Mouse (Mus musculus): ENCODE results near the gene Ccm2. TPM values are rescaled to one million over a fixed set of nuclear protein-coding genes. Genes with fewer than 3 reads are reported as not detected.

Gene Ccm2
- polyA plus RNA-seq (2014; fragmentation: Nextera tagmentation; extraction: Ambion mirVana), result 93.5 and 93.7 TPM in 2 replicates

DNA sequence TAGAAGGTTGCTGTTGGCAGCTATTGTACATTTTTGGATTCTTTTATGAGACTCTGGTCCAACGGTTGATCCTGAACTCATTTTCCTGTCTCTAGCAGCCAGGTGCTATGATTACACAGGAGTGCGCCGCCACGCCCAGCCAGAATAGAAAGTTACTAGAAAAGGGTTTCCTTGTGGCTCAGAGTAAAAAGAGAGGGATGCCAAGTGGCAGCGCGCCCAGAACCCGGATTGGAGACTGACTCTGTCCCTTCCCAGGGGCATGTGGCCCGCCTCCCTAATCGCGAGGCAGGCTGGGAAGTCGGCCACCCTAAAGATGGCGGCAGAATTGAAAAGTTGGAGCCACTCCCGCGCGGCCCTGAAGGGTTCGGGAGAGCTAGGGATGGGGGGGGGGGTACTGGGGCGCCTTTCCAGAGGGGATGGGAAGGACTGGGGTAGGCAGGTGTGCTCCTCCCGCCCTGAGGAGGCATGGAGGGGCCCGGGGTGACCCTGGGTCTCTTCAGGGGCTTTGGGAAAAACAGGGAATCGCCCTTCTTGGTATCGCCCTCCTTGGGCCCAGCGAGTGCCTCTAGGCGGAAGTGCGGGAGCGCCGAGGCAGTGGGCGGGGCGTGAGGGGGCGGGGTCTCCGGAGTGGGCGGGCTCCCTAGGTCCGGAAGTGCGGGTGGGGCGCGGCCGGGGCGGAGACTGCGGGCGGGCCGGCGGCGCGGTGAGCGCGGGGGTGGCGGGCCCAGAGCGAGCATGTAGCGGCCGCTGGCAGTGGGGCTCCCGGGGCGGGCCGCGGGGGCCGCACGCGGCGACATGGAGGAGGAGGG, at the start of gene Ccm2:
Gene Ccm2, plus strand, starts transcription at position 683 of the 809 bp plus-strand sequence.
- Histone ChIP-seq H3K27ac (replicated peaks; ENCODE audit: low read depth, low read length) (peak within 1 kb of the TSS; percentile 98), H3K9me3 (ENCODE audit: control insufficient read depth, low read length) (no peaks in the 10 kb centered on the region), H3K4me1 (ENCODE audit: control insufficient read depth, insufficient read depth, low read length) (peaks cover 8% of the 10 kb centered on the region), H3K4me3 (ENCODE audit: low read depth, low read length) (peak within 1 kb of the TSS; percentile 79), H3K36me3 (ENCODE audit: control insufficient read depth, insufficient read depth, low read length) (no peaks in the 10 kb centered on the region), H3K9ac (ENCODE audit: low read depth, low read length) (peak within 1 kb of the TSS; percentile 90), H3K27me3 (replicated peaks; ENCODE audit: control insufficient read depth, insufficient read depth, low read length) (no peaks in the 10 kb centered on the region), H3K4me2 (ENCODE audit: low read depth, low read length) (peak within 1 kb of the TSS; percentile 82)
- under 1% methylated on average over 24 of the region's 57 CpGs for WGBS
- ATAC-seq (ENCODE audit: low read depth), result peak; percentile 96
- DNase-seq (ENCODE audit: low spot score), result peak; percentile 98

DNA sequence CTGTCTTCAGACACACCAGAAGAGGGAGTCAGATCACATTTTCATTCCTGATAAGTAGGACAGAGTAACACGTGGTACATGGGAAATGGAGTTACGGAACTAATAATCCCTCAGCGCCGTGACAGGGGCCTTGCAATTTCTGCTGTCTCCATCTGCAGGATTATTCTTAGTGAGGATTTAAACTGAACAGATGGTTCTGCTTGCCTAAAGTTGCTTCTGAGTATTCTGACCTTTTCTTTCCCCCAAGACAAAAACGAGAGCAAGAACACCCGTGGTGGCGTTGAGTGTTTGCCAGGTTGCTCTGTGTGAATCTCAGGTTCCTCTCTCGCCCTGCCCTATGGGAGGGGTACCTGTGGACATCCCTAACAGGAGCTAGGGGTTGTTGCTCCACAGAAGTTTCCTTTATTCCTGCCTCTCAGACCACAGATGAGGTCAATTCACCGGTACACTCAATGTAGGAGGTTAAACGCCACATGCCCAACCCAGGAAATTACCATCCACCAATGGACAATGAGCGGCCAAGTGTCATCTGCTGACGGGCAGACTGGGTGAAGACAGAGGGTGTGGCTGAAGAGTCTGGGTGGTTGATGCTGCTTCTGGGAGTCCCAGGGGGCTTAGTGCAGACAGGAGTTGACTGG, 49.3 kb upstream of the Ccm2 start:
- Histone ChIP-seq H3K9ac (ENCODE audit: low read depth, low read length) (no peak overlapping the region), H3K4me3 (ENCODE audit: low read depth, low read length) (no peak overlapping the region), H3K27ac (replicated peaks; ENCODE audit: low read depth, low read length) (no peak overlapping the region), H3K4me1 (ENCODE audit: control insufficient read depth, insufficient read depth, low read length) (no peaks in the 10 kb centered on the region), H3K27me3 (replicated peaks; ENCODE audit: control insufficient read depth, insufficient read depth, low read length) (no peaks in the 10 kb centered on the region), H3K36me3 (ENCODE audit: control insufficient read depth, insufficient read depth, low read length) (no peaks in the 10 kb centered on the region), H3K4me2 (ENCODE audit: low read depth, low read length) (no peak overlapping the region), H3K9me3 (ENCODE audit: control insufficient read depth, low read length) (no peaks in the 10 kb centered on the region)
- WGBS, result 73% methylated on average over 12 of the region's 12 CpGs
- DNase-seq (ENCODE audit: low spot score), result no peak
- no peak for ATAC-seq (ENCODE audit: low read depth)

DNA sequence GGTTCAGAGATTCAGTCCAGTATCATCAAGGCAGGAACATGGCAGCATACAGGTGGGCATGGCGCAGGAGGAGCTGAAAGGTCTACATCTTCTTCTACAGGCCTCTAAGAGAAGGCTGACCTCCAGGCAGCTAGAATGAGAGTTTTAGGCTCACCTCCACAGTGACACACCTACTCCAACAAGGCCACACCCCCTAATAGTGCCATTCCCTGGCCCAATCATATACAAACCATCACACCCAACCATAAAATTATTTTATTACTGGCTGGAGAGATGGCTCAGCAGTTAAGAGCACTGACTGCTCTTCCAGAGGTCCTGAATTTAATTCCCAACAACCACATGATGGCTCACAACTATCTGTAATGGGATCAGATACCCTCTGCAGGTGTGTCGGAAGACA, 44.2 kb upstream of the Ccm2 start:
- Histone ChIP-seq H3K27ac (replicated peaks; ENCODE audit: low read depth, low read length) (no peak overlapping the region), H3K4me1 (ENCODE audit: control insufficient read depth, insufficient read depth, low read length) (no peaks in the 10 kb centered on the region), H3K4me2 (ENCODE audit: low read depth, low read length) (no peak overlapping the region), H3K27me3 (replicated peaks; ENCODE audit: control insufficient read depth, insufficient read depth, low read length) (no peaks in the 10 kb centered on the region), H3K9me3 (ENCODE audit: control insufficient read depth, low read length) (no peaks in the 10 kb centered on the region), H3K4me3 (ENCODE audit: low read depth, low read length) (no peak overlapping the region), H3K36me3 (ENCODE audit: control insufficient read depth, insufficient read depth, low read length) (no peaks in the 10 kb centered on the region), H3K9ac (ENCODE audit: low read depth, low read length) (no peak overlapping the region)
- WGBS, result 97% methylated on average over 2 of the region's 2 CpGs
- ATAC-seq (ENCODE audit: low read depth) (no peak), DNase-seq (ENCODE audit: low spot score) (no peak)

DNA sequence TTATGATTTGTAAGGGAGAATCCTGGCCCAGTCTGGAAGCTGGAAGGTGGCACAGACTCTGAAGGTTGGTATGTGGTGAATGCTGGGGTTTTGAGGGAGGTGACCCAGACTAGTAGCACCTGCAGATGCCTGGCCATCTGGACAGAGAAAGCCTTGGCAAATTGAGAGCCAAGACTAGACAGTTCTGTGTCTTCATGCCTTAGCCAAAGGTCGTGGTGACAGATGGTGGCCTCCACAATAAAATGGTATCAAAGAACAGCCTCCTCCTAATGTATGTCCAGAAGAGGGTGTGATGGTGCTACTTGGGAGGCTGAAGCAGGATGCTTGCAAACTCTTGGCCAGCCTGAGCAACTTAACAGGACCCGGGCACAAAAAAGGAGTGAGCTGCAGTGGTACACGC, 42.5 kb upstream of the Ccm2 start:
- 66% methylated on average over 3 of the region's 3 CpGs for WGBS
- H3K4me3 ChIP-seq (ENCODE audit: low read depth, low read length), result no peak overlapping the region
- no peak overlapping the region for H3K9ac ChIP-seq (ENCODE audit: low read depth, low read length)
- no peaks in the 10 kb centered on the region for H3K36me3 ChIP-seq (ENCODE audit: control insufficient read depth, insufficient read depth, low read length)
- no peak overlapping the region for H3K27ac ChIP-seq (replicated peaks; ENCODE audit: low read depth, low read length)
- no peak for ATAC-seq (ENCODE audit: low read depth)
- no peaks in the 10 kb centered on the region for H3K4me1 ChIP-seq (ENCODE audit: control insufficient read depth, insufficient read depth, low read length)
- no peaks in the 10 kb centered on the region for H3K9me3 ChIP-seq (ENCODE audit: control insufficient read depth, low read length)
- no peaks in the 10 kb centered on the region for H3K27me3 ChIP-seq (replicated peaks; ENCODE audit: control insufficient read depth, insufficient read depth, low read length)
- DNase-seq (ENCODE audit: low spot score), result no peak
- H3K4me2 ChIP-seq (ENCODE audit: low read depth, low read length), result no peak overlapping the region

DNA sequence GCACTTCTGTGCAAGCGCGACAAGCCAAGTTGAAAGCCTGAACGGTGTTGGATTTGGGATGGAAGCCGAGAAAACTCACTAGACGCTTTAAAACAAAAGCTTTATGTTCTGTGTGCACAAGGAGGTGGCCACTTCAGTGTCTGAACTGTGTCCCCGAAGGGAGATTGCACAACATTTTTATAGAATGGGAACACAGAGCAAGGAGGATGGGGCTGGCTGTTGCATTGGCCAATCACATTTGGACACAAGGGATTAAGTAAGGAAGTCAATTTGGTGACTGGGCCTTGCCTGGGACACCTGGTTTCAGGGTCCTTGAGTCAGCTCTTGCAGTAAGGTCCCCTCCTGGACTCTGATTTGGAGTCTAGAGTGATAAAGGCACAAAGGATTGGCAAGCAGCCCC, 42.0 kb upstream of the Ccm2 start:
- ATAC-seq (ENCODE audit: low read depth) (no peak), DNase-seq (ENCODE audit: low spot score) (no peak)
- Histone ChIP-seq H3K27me3 (replicated peaks; ENCODE audit: control insufficient read depth, insufficient read depth, low read length) (no peaks in the 10 kb centered on the region), H3K36me3 (ENCODE audit: control insufficient read depth, insufficient read depth, low read length) (no peaks in the 10 kb centered on the region), H3K4me2 (ENCODE audit: low read depth, low read length) (no peak overlapping the region), H3K9me3 (ENCODE audit: control insufficient read depth, low read length) (no peaks in the 10 kb centered on the region), H3K9ac (ENCODE audit: low read depth, low read length) (no peak overlapping the region), H3K4me3 (ENCODE audit: low read depth, low read length) (no peak overlapping the region), H3K27ac (replicated peaks; ENCODE audit: low read depth, low read length) (no peak overlapping the region), H3K4me1 (ENCODE audit: control insufficient read depth, insufficient read depth, low read length) (no peaks in the 10 kb centered on the region)
- WGBS, result 84% methylated on average over 6 of the region's 6 CpGs

DNA sequence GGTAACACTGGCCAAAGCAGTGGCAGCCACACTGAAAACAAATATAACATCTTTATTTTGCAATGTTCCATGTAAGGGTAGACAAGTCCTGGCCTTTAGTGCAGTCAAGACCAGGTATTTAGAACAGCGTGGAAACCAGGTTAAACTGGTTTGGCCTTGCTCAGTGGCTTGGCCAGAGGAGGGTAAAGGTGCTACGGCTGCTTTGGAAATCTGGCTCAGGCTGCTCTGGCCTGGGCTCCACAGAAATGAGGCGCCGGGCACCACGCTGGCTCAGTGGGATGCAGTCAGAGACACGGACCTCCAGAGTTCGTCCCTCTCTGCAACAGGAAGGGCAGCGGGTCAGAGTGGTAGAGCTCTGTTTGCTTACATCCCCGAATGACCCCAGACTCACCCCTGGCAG, 40.2 kb upstream of the Ccm2 start:
- DNase-seq (ENCODE audit: low spot score) (no peak), ATAC-seq (ENCODE audit: low read depth) (no peak)
- H3K27me3 ChIP-seq (replicated peaks; ENCODE audit: control insufficient read depth, insufficient read depth, low read length), result no peaks in the 10 kb centered on the region
- H3K9ac ChIP-seq (ENCODE audit: low read depth, low read length), result no peak overlapping the region
- H3K36me3 ChIP-seq (ENCODE audit: control insufficient read depth, insufficient read depth, low read length), result no peaks in the 10 kb centered on the region
- H3K4me2 ChIP-seq (ENCODE audit: low read depth, low read length), result no peak overlapping the region
- H3K27ac ChIP-seq (replicated peaks; ENCODE audit: low read depth, low read length), result no peak overlapping the region
- no peaks in the 10 kb centered on the region for H3K9me3 ChIP-seq (ENCODE audit: control insufficient read depth, low read length)
- no peak overlapping the region for H3K4me3 ChIP-seq (ENCODE audit: low read depth, low read length)
- 80% methylated on average over 9 of the region's 9 CpGs for WGBS
- H3K4me1 ChIP-seq (ENCODE audit: control insufficient read depth, insufficient read depth, low read length), result no peaks in the 10 kb centered on the region

DNA sequence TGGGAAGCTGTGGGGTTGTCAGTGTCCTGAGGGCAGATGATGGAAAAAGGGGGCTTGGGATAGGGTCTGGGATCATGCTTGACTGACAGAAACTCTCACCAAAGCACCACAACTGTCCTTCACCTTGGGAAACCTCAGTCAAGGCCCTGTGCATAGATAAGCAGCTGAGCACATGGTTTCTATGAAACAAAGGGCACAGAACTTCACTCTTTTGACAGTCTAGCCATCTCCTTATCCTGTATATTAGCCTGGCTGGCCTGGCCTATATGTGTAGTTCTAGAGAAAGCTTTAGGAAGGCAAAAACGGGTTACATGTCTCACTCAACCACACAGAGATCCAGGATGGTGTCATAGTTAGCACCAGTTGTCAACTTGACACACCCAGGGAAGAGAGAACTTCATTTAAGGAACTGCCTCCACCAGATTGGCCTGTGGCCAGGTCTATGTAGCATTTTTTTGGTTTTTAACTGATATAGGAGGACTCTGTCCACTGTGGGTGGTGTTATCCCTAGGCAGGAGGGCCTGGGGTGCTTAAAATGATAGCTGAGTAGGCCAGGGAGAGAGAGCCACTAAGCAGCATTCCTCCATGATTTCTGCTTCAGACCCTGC, 38.3 kb upstream of the Ccm2 start:
- Histone ChIP-seq H3K4me1 (ENCODE audit: control insufficient read depth, insufficient read depth, low read length) (no peaks in the 10 kb centered on the region), H3K4me2 (ENCODE audit: low read depth, low read length) (no peak overlapping the region), H3K9me3 (ENCODE audit: control insufficient read depth, low read length) (no peaks in the 10 kb centered on the region), H3K9ac (ENCODE audit: low read depth, low read length) (no peak overlapping the region), H3K27me3 (replicated peaks; ENCODE audit: control insufficient read depth, insufficient read depth, low read length) (no peaks in the 10 kb centered on the region), H3K27ac (replicated peaks; ENCODE audit: low read depth, low read length) (no peak overlapping the region), H3K36me3 (ENCODE audit: control insufficient read depth, insufficient read depth, low read length) (no peaks in the 10 kb centered on the region), H3K4me3 (ENCODE audit: low read depth, low read length) (no peak overlapping the region)
- WGBS, result 71% methylated on average over 1 of the region's 1 CpGs
- DNase-seq (ENCODE audit: low spot score), result no peak
- no peak for ATAC-seq (ENCODE audit: low read depth)

DNA sequence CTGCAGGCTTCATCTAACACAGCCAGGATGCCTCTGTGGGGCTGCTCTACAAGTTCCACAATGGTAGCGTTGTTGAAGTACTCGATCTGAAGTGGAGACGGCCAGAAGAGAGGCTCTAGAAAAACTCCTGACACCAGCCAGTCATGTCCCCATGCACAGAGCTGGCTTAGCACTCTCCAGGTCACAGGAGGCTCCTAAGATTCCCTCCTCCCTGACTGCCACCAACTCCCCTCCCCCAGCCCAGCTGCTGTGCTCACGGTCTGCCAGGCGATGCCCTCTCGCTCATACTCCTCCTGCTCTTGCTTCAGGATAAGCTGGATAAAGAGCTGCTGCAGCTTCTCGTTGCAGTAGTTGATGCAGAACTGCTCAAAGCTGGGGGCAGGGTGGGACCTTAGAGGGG, 31.9 kb upstream of the Ccm2 start:
- no peak overlapping the region for H3K4me2 ChIP-seq (ENCODE audit: low read depth, low read length)
- ATAC-seq (ENCODE audit: low read depth), result no peak
- no peaks in the 10 kb centered on the region for H3K36me3 ChIP-seq (ENCODE audit: control insufficient read depth, insufficient read depth, low read length)
- H3K27ac ChIP-seq (replicated peaks; ENCODE audit: low read depth, low read length), result no peak overlapping the region
- no peak overlapping the region for H3K9ac ChIP-seq (ENCODE audit: low read depth, low read length)
- no peak overlapping the region for H3K4me3 ChIP-seq (ENCODE audit: low read depth, low read length)
- no peaks in the 10 kb centered on the region for H3K9me3 ChIP-seq (ENCODE audit: control insufficient read depth, low read length)
- WGBS, result 32% methylated on average over 6 of the region's 7 CpGs
- peak; percentile 26 for DNase-seq (ENCODE audit: low spot score)
- no peaks in the 10 kb centered on the region for H3K4me1 ChIP-seq (ENCODE audit: control insufficient read depth, insufficient read depth, low read length)
- H3K27me3 ChIP-seq (replicated peaks; ENCODE audit: control insufficient read depth, insufficient read depth, low read length), result no peaks in the 10 kb centered on the region
